Mouse (Mus musculus) G1E (cell line): Measurements from ENCODE around the gene Fut8.
"Not testable (repeated sequence)": the region's sequence is repeated elsewhere in the genome, so short reads cannot be mapped to it uniquely, and the experiment has no call there.

Experiments used
- CTCF ChIP-seq: IDR thresholded peaks from 2 replicates; pipeline ENCODE4 v1.5.1; 2012; ENCODE audit warnings: low read depth, low read length, inconsistent platforms, mixed read lengths
- GATA1 ChIP-seq: IDR thresholded peaks from 2 replicates; pipeline ENCODE4 v1.6.1; 2012; ENCODE audit warnings: borderline replicate concordance, low read length, inconsistent platforms, mixed read lengths
- GATA2 ChIP-seq: IDR thresholded peaks from 2 replicates; pipeline ENCODE4 v1.6.1; 2012; ENCODE audit warnings: low read depth, low read length, inconsistent platforms, borderline replicate concordance
- POLR2AphosphoS5 ChIP-seq: IDR thresholded peaks from 2 replicates; pipeline ENCODE4 v1.6.1; 2012; ENCODE audit warnings: low read depth, low read length, inconsistent platforms; ENCODE audit not compliant: insufficient replicate concordance
- TAL1 ChIP-seq: conservative IDR thresholded peaks from 2 replicates; pipeline ENCODE4 v1.6.1; 2012; ENCODE audit warnings: low read depth, low read length, inconsistent platforms, mixed read lengths

- TF ChIP-seq CTCF, POLR2AphosphoS5, GATA1, TAL1, GATA2: not testable (repeated sequence)
Observed at GRCm38 (mm10) chr12:77524014-77524413, 286.1 kb downstream of the Fut8 start.
